Mouse (Mus musculus) liver, adult 2 months (tissue): ENCODE measurements around the gene Epha8. TPM values are rescaled to one million over a fixed set of nuclear protein-coding genes. Genes with fewer than 3 reads are reported as not detected.

Experiments used
- DNase-seq: peaks from one replicate; pipeline ENCODE4 v3.0.0-alpha.2; 2011; ENCODE audit warnings: low read depth, low spot score; ENCODE audit errors: extremely low read depth
- H3K27ac ChIP-seq: fragments of 200-500 bp; replicated peaks from 2 replicates; pipeline ENCODE4 v1.5.1; 2012; ENCODE audit warnings: low read depth, mild to moderate bottlenecking, control low read depth, inconsistent platforms, low read length; ENCODE audit not compliant: insufficient read depth
- H3K27me3 ChIP-seq: fragments of 200-500 bp; 2 replicates; pipeline ENCODE4 v1.6.1; 2012; ENCODE audit warnings: mild to moderate bottlenecking, moderate library complexity, low read length, inconsistent platforms; ENCODE audit not compliant: control insufficient read depth, insufficient read depth
- H3K36me3 ChIP-seq: fragments of 200-500 bp; 2 replicates; pipeline ENCODE4 v1.6.1; 2012; ENCODE audit warnings: low read length, inconsistent platforms; ENCODE audit not compliant: control insufficient read depth, insufficient read depth
- H3K4me1 ChIP-seq: fragments of 200-500 bp; 2 replicates; pipeline ENCODE4 v1.6.1; 2011; ENCODE audit warnings: low read length; ENCODE audit not compliant: control insufficient read depth, insufficient read depth
- H3K4me3 ChIP-seq: fragments of 200-500 bp; 2 replicates; pipeline ENCODE4 v1.5.1; 2011; ENCODE audit warnings: low read depth, mild to moderate bottlenecking, control low read depth, low read length, moderate library complexity; ENCODE audit not compliant: insufficient read depth
- H3K79me2 ChIP-seq: fragments of 200-500 bp; 2 replicates; pipeline ENCODE4 v1.6.1; 2012; ENCODE audit warnings: inconsistent platforms, mild to moderate bottlenecking, low read length, moderate library complexity; ENCODE audit not compliant: control insufficient read depth, insufficient read depth
- H3K9ac ChIP-seq: fragments of 200-500 bp; 2 replicates; pipeline ENCODE4 v1.6.1; 2012; ENCODE audit warnings: low read depth, mild to moderate bottlenecking, control low read depth, inconsistent platforms, low read length
- CTCF ChIP-seq: fragments of 200-500 bp; IDR thresholded peaks from 2 replicates; pipeline ENCODE4 v1.5.1; 2011; ENCODE audit warnings: low read depth, low read length, control low read depth
- POLR2A ChIP-seq: fragments of 200-500 bp; IDR thresholded peaks from 2 replicates; pipeline ENCODE4 v1.6.1; 2011; ENCODE audit warnings: low read length, control low read depth; ENCODE audit not compliant: insufficient read depth; ENCODE audit errors: extremely low read depth
- WGBS: fragments of 180-500 bp; shearing (Covaris S2); methylation state at CpG from one replicate; pipeline ENCODE4 v1.1.7; 2018; 5-methylcytosine and 5-hydroxymethylcytosine counted together
- polyA plus RNA-seq: library from polyadenylated mRNA; depleted of rRNA; stranded (reverse); fragments of >200 nt; gene quantifications from 2 replicates; pipeline ENCODE4 v1.2.3, GENCODE M21; 2012
- total RNA-seq: library from RNA; depleted of rRNA; stranded (reverse); fragments of >200 nt; gene quantifications from 2 replicates; pipeline ENCODE4 v1.2.3, GENCODE M21; 2014

Epha8 gene
- total and polyA plus RNA-seq, 2 experiments: not detected

- Histone ChIP-seq H3K4me3 (no peak overlapping the region), H3K9ac (no peak overlapping the region), H3K79me2 (no peaks in the 10 kb centered on the region), H3K4me1 (no peaks in the 10 kb centered on the region), H3K27ac (no peak overlapping the region), H3K36me3 (peaks cover 29% of the 10 kb centered on the region), H3K27me3 (no peaks in the 10 kb centered on the region)
- no peak for DNase-seq
- TF ChIP-seq CTCF: no peak
- TF ChIP-seq POLR2A: no peak
- 88% methylated on average over 14 of the region's 14 CpGs for WGBS
These were observed 38.7 kb upstream of the Epha8 start for GRCm38 (mm10) chr4:136995361-136995760.

GRCm38 (mm10) chr4:136981993-136982695 lies 25.5 kb upstream of the Epha8 start:
- TF ChIP-seq CTCF: no peak
- TF ChIP-seq POLR2A: no peak
- Histone ChIP-seq H3K4me3 (no peak overlapping the region), H3K36me3 (no peaks in the 10 kb centered on the region), H3K9ac (no peak overlapping the region), H3K27ac (no peak overlapping the region), H3K79me2 (no peaks in the 10 kb centered on the region), H3K27me3 (no peaks in the 10 kb centered on the region), H3K4me1 (no peaks in the 10 kb centered on the region)
- DNase-seq: no peak
- 93% methylated on average over 9 of the region's 9 CpGs for WGBS

GRCm38 (mm10) chr4:136981347-136981746 lies 24.7 kb upstream of the Epha8 start:
- H3K9ac ChIP-seq: no peak overlapping the region
- H3K27ac ChIP-seq: no peak overlapping the region
- no peak for TF ChIP-seq POLR2A
- TF ChIP-seq CTCF: peak; percentile 20; the same call in 1 of the 2 replicates
- peak; percentile 53 for DNase-seq
- no peaks in the 10 kb centered on the region for H3K36me3 ChIP-seq
- 25% methylated on average over 12 of the region's 12 CpGs for WGBS
- no peaks in the 10 kb centered on the region for H3K4me1 ChIP-seq
- H3K4me3 ChIP-seq: no peak overlapping the region
- no peaks in the 10 kb centered on the region for H3K79me2 ChIP-seq
- no peaks in the 10 kb centered on the region for H3K27me3 ChIP-seq

GRCm38 (mm10) chr4:136980921-136981320 lies 24.3 kb upstream of the Epha8 start:
- no peaks in the 10 kb centered on the region for H3K27me3 ChIP-seq
- DNase-seq: no peak

GRCm38 (mm10) chr4:136977244-136977643 lies 20.6 kb upstream of the Epha8 start:
- 25% methylated on average over 8 of the region's 8 CpGs for WGBS

More at GRCm38 (mm10) chr4:136980921-136981320, 24.3 kb upstream of the Epha8 start:
- 79% methylated on average over 4 of the region's 4 CpGs for WGBS
- TF ChIP-seq CTCF (no peak), POLR2A (no peak)
- Histone ChIP-seq H3K79me2 (no peaks in the 10 kb centered on the region), H3K4me1 (no peaks in the 10 kb centered on the region), H3K9ac (no peak overlapping the region), H3K36me3 (no peaks in the 10 kb centered on the region), H3K27ac (no peak overlapping the region), H3K4me3 (no peak overlapping the region)

GRCm38 (mm10) chr4:136970939-136971338 lies 14.3 kb upstream of the Epha8 start:
- TF ChIP-seq POLR2A (no peak), CTCF (peak; percentile 70)
- no peaks in the 10 kb centered on the region for H3K36me3 ChIP-seq
- no peak for DNase-seq
- H3K9ac ChIP-seq: no peak overlapping the region
- H3K27me3 ChIP-seq: 0 out of 2 replicates have a peak, but pooled peaks cover 2% of the 10 kb centered on the region
- no peak overlapping the region for H3K27ac ChIP-seq
- no peaks in the 10 kb centered on the region for H3K4me1 ChIP-seq
- WGBS: 7% methylated on average over 6 of the region's 6 CpGs
- H3K4me3 ChIP-seq: no peak overlapping the region
- H3K79me2 ChIP-seq: no peaks in the 10 kb centered on the region

More at GRCm38 (mm10) chr4:136977244-136977643, 20.6 kb upstream of the Epha8 start:
- Histone ChIP-seq H3K4me1 (no peaks in the 10 kb centered on the region), H3K79me2 (no peaks in the 10 kb centered on the region), H3K4me3 (no peak overlapping the region), H3K9ac (no peak overlapping the region), H3K27me3 (no peaks in the 10 kb centered on the region), H3K36me3 (no peaks in the 10 kb centered on the region), H3K27ac (no peak overlapping the region)
- TF ChIP-seq CTCF (no peak), POLR2A (no peak)
- no peak for DNase-seq
